Mouse (Mus musculus) kidney, adult 2 months (tissue): ENCODE measurements around the gene Adamts7. TPM values are rescaled to one million over a fixed set of nuclear protein-coding genes. Genes with fewer than 3 reads are reported as not detected.
A peak's percentile ranks its signal among the peaks of the same experiment; 100 is the strongest.

Experiments
- DNase-seq: peaks from one replicate; pipeline ENCODE4 v3.0.0; 2021
- H3K27ac ChIP-seq: fragments of 200-500 bp; 2 replicates; pipeline ENCODE4 v1.5.1; 2012; ENCODE audit warnings: low read depth, low read length, control low read depth, inconsistent platforms; ENCODE audit not compliant: insufficient read depth
- H3K27me3 ChIP-seq: fragments of 200-500 bp; replicated peaks from 2 replicates; pipeline ENCODE4 v1.6.1; 2012; ENCODE audit warnings: mild to moderate bottlenecking, moderate library complexity, low read length, inconsistent platforms; ENCODE audit not compliant: control insufficient read depth, insufficient read depth
- H3K36me3 ChIP-seq: fragments of 200-500 bp; 2 replicates; pipeline ENCODE4 v1.6.1; 2012; ENCODE audit warnings: mild to moderate bottlenecking, moderate library complexity, low read length, inconsistent platforms; ENCODE audit not compliant: control insufficient read depth, insufficient read depth
- H3K4me1 ChIP-seq: fragments of 200-500 bp; 2 replicates; pipeline ENCODE4 v1.6.1; 2011; ENCODE audit warnings: low read length; ENCODE audit not compliant: control insufficient read depth, insufficient read depth
- H3K4me3 ChIP-seq: fragments of 200-500 bp; 2 replicates; pipeline ENCODE4 v1.5.1; 2011; ENCODE audit warnings: mild to moderate bottlenecking, low read depth, low read length, control low read depth; ENCODE audit not compliant: insufficient read depth
- CTCF ChIP-seq: fragments of 200-500 bp; conservative IDR thresholded peaks from 2 replicates; pipeline ENCODE4 v1.5.1; 2011; ENCODE audit warnings: low read depth, mild to moderate bottlenecking, control low read depth, low read length, moderate library complexity, mixed read lengths; ENCODE audit not compliant: insufficient read depth, insufficient read length
- POLR2A ChIP-seq: fragments of 200-500 bp; IDR thresholded peaks from one replicate; pipeline ENCODE4 v1.6.1; 2011; ENCODE audit warnings: low read depth, low read length, control low read depth
- WGBS: fragments of 180-500 bp; shearing (Covaris S2); methylation state at CpG from one replicate; pipeline ENCODE4 v1.1.7; 2018; 5-methylcytosine and 5-hydroxymethylcytosine counted together
- polyA plus RNA-seq: library from polyadenylated mRNA; depleted of rRNA; stranded (reverse); fragments of >200 nt; gene quantifications from 2 replicates; pipeline ENCODE4 v1.2.3, GENCODE M21; 2012

The Adamts7 gene
- polyA plus RNA-seq, 1 experiment, result 9.4 TPM

GRCm38 (mm10) chr9:90198531-90199449 lies 35.9 kb downstream of the Adamts7 start:
- Histone ChIP-seq H3K27ac (peak overlapping the region; percentile 72), H3K4me1 (0 out of 2 replicates have a peak, but pooled peaks cover 4% of the 10 kb centered on the region), H3K4me3 (no peak overlapping the region), H3K36me3 (no peaks in the 10 kb centered on the region), H3K27me3 (no peaks in the 10 kb centered on the region)
- peak; percentile 90 for DNase-seq
- TF ChIP-seq POLR2A, result no peak
- no peak for TF ChIP-seq CTCF
- WGBS, result 52% methylated on average over 10 of the region's 10 CpGs

- H3K36me3 ChIP-seq, result no peaks in the 10 kb centered on the region
- no peak overlapping the region for H3K27ac ChIP-seq
- no peak for DNase-seq
- H3K4me1 ChIP-seq, result 0 out of 2 replicates have a peak, but pooled peaks cover 4% of the 10 kb centered on the region
- 95% methylated on average over 18 of the region's 18 CpGs for WGBS
- H3K4me3 ChIP-seq, result no peak overlapping the region
- no peaks in the 10 kb centered on the region for H3K27me3 ChIP-seq
- TF ChIP-seq CTCF, result no peak
- TF ChIP-seq POLR2A, result no peak
These were observed 36.7 kb downstream of the Adamts7 start for GRCm38 (mm10) chr9:90199611-90200010.

GRCm38 (mm10) chr9:90200501-90200900 lies 37.6 kb downstream of the Adamts7 start:
- 0 out of 2 replicates have a peak, but pooled peaks cover 4% of the 10 kb centered on the region for H3K4me1 ChIP-seq
- WGBS, result 90% methylated on average over 4 of the region's 4 CpGs
- no peaks in the 10 kb centered on the region for H3K36me3 ChIP-seq
- DNase-seq, result no peak
- no peak overlapping the region for H3K27ac ChIP-seq
- no peaks in the 10 kb centered on the region for H3K27me3 ChIP-seq
- no peak overlapping the region for H3K4me3 ChIP-seq
- TF ChIP-seq POLR2A, result no peak
- no peak for TF ChIP-seq CTCF

- WGBS, result 73% methylated on average over 7 of the region's 7 CpGs
- no peak overlapping the region for H3K27ac ChIP-seq
- H3K27me3 ChIP-seq, result no peaks in the 10 kb centered on the region
- no peak for TF ChIP-seq CTCF
- TF ChIP-seq POLR2A, result no peak
- no peaks in the 10 kb centered on the region for H3K36me3 ChIP-seq
- 0 out of 2 replicates have a peak, but pooled peaks cover 4% of the 10 kb centered on the region for H3K4me1 ChIP-seq
- H3K4me3 ChIP-seq, result no peak overlapping the region
- peak; percentile 15 for DNase-seq
These were observed 38.2 kb downstream of the Adamts7 start for GRCm38 (mm10) chr9:90201096-90201495.

- 39% methylated on average over 4 of the region's 4 CpGs for WGBS
- TF ChIP-seq POLR2A (no peak), CTCF (no peak)
- Histone ChIP-seq H3K4me3 (no peak overlapping the region), H3K4me1 (0 out of 2 replicates have a peak, but pooled peaks cover 4% of the 10 kb centered on the region), H3K27me3 (no peaks in the 10 kb centered on the region), H3K27ac (no peak overlapping the region), H3K36me3 (no peaks in the 10 kb centered on the region)
- DNase-seq, result no peak
These were observed 38.7 kb downstream of the Adamts7 start for GRCm38 (mm10) chr9:90201541-90201940.

- no peak for DNase-seq
- 79% methylated on average over 5 of the region's 5 CpGs for WGBS
- Histone ChIP-seq H3K4me1 (0 out of 2 replicates have a peak, but pooled peaks cover 4% of the 10 kb centered on the region), H3K36me3 (no peaks in the 10 kb centered on the region), H3K4me3 (no peak overlapping the region), H3K27ac (no peak overlapping the region), H3K27me3 (no peaks in the 10 kb centered on the region)
- TF ChIP-seq POLR2A (no peak), CTCF (no peak)
These were observed 40.4 kb downstream of the Adamts7 start for GRCm38 (mm10) chr9:90203233-90203632.

- H3K4me1 ChIP-seq, result no peaks in the 10 kb centered on the region
- no peak overlapping the region for H3K4me3 ChIP-seq
- WGBS, result 67% methylated on average over 8 of the region's 8 CpGs
- H3K27ac ChIP-seq, result no peak overlapping the region
- no peaks in the 10 kb centered on the region for H3K36me3 ChIP-seq
- TF ChIP-seq CTCF, result peak; percentile 30; the same call in 1 of the 2 replicates
- no peak for TF ChIP-seq POLR2A
- H3K27me3 ChIP-seq, result no peaks in the 10 kb centered on the region
- no peak for DNase-seq
These were observed 41.6 kb downstream of the Adamts7 start for GRCm38 (mm10) chr9:90204396-90204915.
